Mouse (Mus musculus) liver, embryonic 16.5 days (tissue): ENCODE data around the gene Rhbdd1. TPM values are rescaled to one million over a fixed set of nuclear protein-coding genes. Genes with fewer than 3 reads are reported as not detected.

Experiments used
- ATAC-seq: fragments of 200-750 bp; cut with Nextera tagmentation; 2 replicates; pipeline ENCODE4 v1.8.0; 2017; ENCODE audit warnings: low read depth, mild to moderate bottlenecking, moderate number of reproducible peaks, moderate library complexity
- H3K27ac ChIP-seq: fragments of 300-500 bp; sonication (generic); 2 replicates; pipeline ENCODE4 v1.5.1; 2014; ENCODE audit warnings: mild to moderate bottlenecking, low read length
- H3K27me3 ChIP-seq: fragments of 300-500 bp; sonication (generic); 2 replicates; pipeline ENCODE4 v1.6.1; 2014; ENCODE audit warnings: low read depth, low read length, mixed read lengths; ENCODE audit not compliant: control insufficient read depth, insufficient read depth
- H3K36me3 ChIP-seq: fragments of 300-500 bp; sonication (generic); 2 replicates; pipeline ENCODE4 v1.6.1; 2014; ENCODE audit warnings: mild to moderate bottlenecking; ENCODE audit not compliant: control insufficient read depth, insufficient read depth
- H3K4me1 ChIP-seq: fragments of 300-500 bp; sonication (generic); 2 replicates; pipeline ENCODE4 v1.6.1; 2014; ENCODE audit warnings: low read depth, low read length, mixed read lengths; ENCODE audit not compliant: control insufficient read depth
- H3K4me2 ChIP-seq: fragments of 300-500 bp; sonication (generic); 2 replicates; pipeline ENCODE4 v1.6.1; 2014; ENCODE audit warnings: low read depth, low read length, mixed read lengths
- H3K4me3 ChIP-seq: fragments of 300-500 bp; sonication (generic); 2 replicates; pipeline ENCODE4 v1.5.1; 2014; ENCODE audit warnings: low read depth, mild to moderate bottlenecking, low read length
- H3K9ac ChIP-seq: fragments of 300-500 bp; sonication (generic); 2 replicates; pipeline ENCODE4 v1.6.1; 2014; ENCODE audit warnings: low read depth, low read length
- H3K9me3 ChIP-seq: fragments of 300-500 bp; sonication (generic); replicated peaks from 2 replicates; pipeline ENCODE4 v1.6.1; 2016; ENCODE audit warnings: low read length; ENCODE audit not compliant: control insufficient read depth
- WGBS: fragments of 180-500 bp; shearing (Covaris S2); extraction: QIAGEN DNeasy Blood & Tissue Kit; methylation state at CpG from one replicate; pipeline ENCODE4 v1.1.7; 2014; ENCODE audit not compliant: insufficient replicate concordance; 5-methylcytosine and 5-hydroxymethylcytosine counted together
- polyA plus RNA-seq: library from polyadenylated mRNA; unstranded; fragments of >200 nt; fragmentation: Nextera tagmentation; extraction: Ambion mirVana; gene quantifications from 2 replicates; pipeline ENCODE4 v1.2.1, GENCODE M21; 2015

Rhbdd1 gene
- polyA plus RNA-seq, 1 experiment from 2014 or later, result 9.1 TPM

- H3K36me3 ChIP-seq, result no peaks in the 10 kb centered on the region
- H3K4me3 ChIP-seq, result peak overlapping the region; percentile 93
- 0% methylated on average over 25 of the region's 26 CpGs for WGBS
- H3K9ac ChIP-seq, result peak overlapping the region; percentile 94
- peak overlapping the region; percentile 97 for H3K4me2 ChIP-seq
- H3K4me1 ChIP-seq, result peaks cover 8% of the 10 kb centered on the region
- H3K27me3 ChIP-seq, result no peaks in the 10 kb centered on the region; the same call in 1 of the 2 replicates
- ATAC-seq, result peak; percentile 60
- H3K27ac ChIP-seq, result peak overlapping the region; percentile 90
- H3K9me3 ChIP-seq, result no peaks in the 10 kb centered on the region
Observed at GRCm38 (mm10) chr1:82316746-82317126, 484 bp downstream of the Rhbdd1 start.

- no peaks in the 10 kb centered on the region for H3K27me3 ChIP-seq
- no peaks in the 10 kb centered on the region for H3K9me3 ChIP-seq
- H3K4me2 ChIP-seq, result no peak overlapping the region
- H3K27ac ChIP-seq, result no peak overlapping the region
- no peaks in the 10 kb centered on the region for H3K36me3 ChIP-seq
- ATAC-seq, result no peak
- peaks cover 8% of the 10 kb centered on the region for H3K4me1 ChIP-seq
- no peak overlapping the region for H3K4me3 ChIP-seq
- no peak overlapping the region for H3K9ac ChIP-seq
- 80% methylated on average over 6 of the region's 6 CpGs for WGBS
Observed at GRCm38 (mm10) chr1:82320456-82320855, 4.2 kb downstream of the Rhbdd1 start.

GRCm38 (mm10) chr1:82320864-82321263, 4.6 kb downstream of the Rhbdd1 start:
- no peak for ATAC-seq
- 82% methylated on average over 10 of the region's 10 CpGs for WGBS
- no peaks in the 10 kb centered on the region for H3K27me3 ChIP-seq

GRCm38 (mm10) chr1:82321441-82321840, 5.2 kb downstream of the Rhbdd1 start:
- H3K27me3 ChIP-seq, result no peaks in the 10 kb centered on the region
- 41% methylated on average over 1 of the region's 1 CpGs for WGBS
- peaks cover 3% of the 10 kb centered on the region; the same call in 1 of the 2 replicates for H3K4me1 ChIP-seq
- H3K36me3 ChIP-seq, result no peaks in the 10 kb centered on the region
- no peak for ATAC-seq
- no peak overlapping the region for H3K9ac ChIP-seq
- H3K4me2 ChIP-seq, result no peak overlapping the region
- no peak overlapping the region for H3K27ac ChIP-seq
- H3K4me3 ChIP-seq, result no peak overlapping the region
- H3K9me3 ChIP-seq, result no peaks in the 10 kb centered on the region

More at GRCm38 (mm10) chr1:82320864-82321263, 4.6 kb downstream of the Rhbdd1 start:
- Histone ChIP-seq H3K36me3 (no peaks in the 10 kb centered on the region), H3K27ac (no peak overlapping the region), H3K9ac (no peak overlapping the region), H3K4me1 (peaks cover 7% of the 10 kb centered on the region), H3K4me3 (no peak overlapping the region), H3K9me3 (no peaks in the 10 kb centered on the region), H3K4me2 (no peak overlapping the region)

- 72% methylated on average over 4 of the region's 4 CpGs for WGBS
- no peak overlapping the region for H3K9ac ChIP-seq
Observed at GRCm38 (mm10) chr1:82324131-82324785, 8.0 kb downstream of the Rhbdd1 start.

GRCm38 (mm10) chr1:82326120-82326519, 9.9 kb downstream of the Rhbdd1 start:
- 85% methylated on average over 5 of the region's 5 CpGs for WGBS
- Histone ChIP-seq H3K4me1 (no peaks in the 10 kb centered on the region; the same call in 1 of the 2 replicates), H3K9me3 (no peaks in the 10 kb centered on the region), H3K9ac (no peak overlapping the region), H3K36me3 (no peaks in the 10 kb centered on the region), H3K27ac (no peak overlapping the region), H3K27me3 (no peaks in the 10 kb centered on the region), H3K4me3 (no peak overlapping the region), H3K4me2 (no peak overlapping the region)
- no peak for ATAC-seq

More at GRCm38 (mm10) chr1:82324131-82324785, 8.0 kb downstream of the Rhbdd1 start:
- Histone ChIP-seq H3K4me1 (no peaks in the 10 kb centered on the region; the same call in 1 of the 2 replicates), H3K4me2 (no peak overlapping the region), H3K4me3 (no peak overlapping the region), H3K27ac (no peak overlapping the region), H3K27me3 (no peaks in the 10 kb centered on the region), H3K36me3 (no peaks in the 10 kb centered on the region), H3K9me3 (no peaks in the 10 kb centered on the region)
- no peak for ATAC-seq

- Histone ChIP-seq H3K4me1 (no peaks in the 10 kb centered on the region; the same call in 1 of the 2 replicates), H3K9ac (no peak overlapping the region), H3K27me3 (no peaks in the 10 kb centered on the region), H3K36me3 (no peaks in the 10 kb centered on the region), H3K4me2 (no peak overlapping the region), H3K27ac (no peak overlapping the region), H3K9me3 (no peaks in the 10 kb centered on the region), H3K4me3 (no peak overlapping the region)
- ATAC-seq, result peak; percentile 11; the same call in 1 of the 2 replicates
- 84% methylated on average over 7 of the region's 7 CpGs for WGBS
Observed at GRCm38 (mm10) chr1:82328033-82328775, 12.0 kb downstream of the Rhbdd1 start.

- H3K4me1 ChIP-seq, result no peaks in the 10 kb centered on the region; the same call in 1 of the 2 replicates
- H3K4me2 ChIP-seq, result no peak overlapping the region
- WGBS, result 76% methylated on average over 4 of the region's 4 CpGs
- ATAC-seq, result no peak
- no peaks in the 10 kb centered on the region for H3K9me3 ChIP-seq
- no peak overlapping the region for H3K9ac ChIP-seq
- no peak overlapping the region for H3K4me3 ChIP-seq
- no peaks in the 10 kb centered on the region for H3K36me3 ChIP-seq
- H3K27me3 ChIP-seq, result no peaks in the 10 kb centered on the region
- H3K27ac ChIP-seq, result no peak overlapping the region
Observed at GRCm38 (mm10) chr1:82329237-82329953, 13.1 kb downstream of the Rhbdd1 start.

GRCm38 (mm10) chr1:82329954-82330247, 13.6 kb downstream of the Rhbdd1 start:
- ATAC-seq, result no peak
- Histone ChIP-seq H3K9ac (no peak overlapping the region), H3K27me3 (no peaks in the 10 kb centered on the region), H3K9me3 (no peaks in the 10 kb centered on the region), H3K4me2 (no peak overlapping the region), H3K4me1 (no peaks in the 10 kb centered on the region; the same call in 1 of the 2 replicates), H3K36me3 (no peaks in the 10 kb centered on the region), H3K27ac (no peak overlapping the region), H3K4me3 (no peak overlapping the region)
